ENCODE assay signal across 9 mouse cellular contexts in genomic region chr9:43827593-43827992, GRCm38 (mm10).
A peak's percentile ranks its signal among the peaks of the same experiment; 100 is the strongest.
DNase-seq lines count a peak whose midpoint lies in the region; TF ChIP-seq lines count a peak whose summit lies in the region.
"Had no signal": no experiment of that assay in that cellular context is flagged by ENCODE, and none has a peak within 500 bp of the region (broad histone marks: within the 10 kb centered on the region; RNA-seq: fewer than 3 reads in every experiment).

No protein-coding gene starts in this region.

- no peaks in the 10 kb centered on the region for H3K4me1 ChIP-seq in heart, adult 2 months (ENCODE audit: control insufficient read depth, insufficient read depth, low read length)
- H3K4me1 ChIP-seq in heart, embryonic 10.5 days = peaks cover 12% of the 10 kb centered on the region; the same call in 1 of the 2 replicates

- TF ChIP-seq EP300 in heart, adult 2 months (IDR thresholded peaks at IDR 0.05; ENCODE audit: insufficient read depth, low read depth, low read length) = no peak

- whole genome bisulfite sequencing in heart, adult 2 months = 38% methylated on average over 5 of the region's 5 CpGs
- WGBS in heart, embryonic 10.5 days = 51% methylated on average over 5 of the region's 5 CpGs

- no peak overlapping the region for H3K4me3 ChIP-seq in heart, adult 2 months
- no peak overlapping the region for H3K4me3 ChIP-seq in heart, embryonic 10.5 days
- H3K4me3 ChIP-seq: embryonic facial prominence, embryonic 12.5 days had no signal

- peak; percentile 78 for TF ChIP-seq CTCF in heart, adult 2 months (IDR thresholded peaks at IDR 0.05)

- H3K9me3 ChIP-seq in heart, embryonic 10.5 days = no peaks in the 10 kb centered on the region
- H3K9me3 ChIP-seq: embryonic facial prominence, embryonic 12.5 days had no signal

- peak; percentile 46 to 64 for DNase-seq in heart, adult 2 months
- no peak for DNase-seq in heart, postnatal 25 days (ENCODE audit: low spot score)
- DNase-seq in ES-CJ7 (ENCODE audit: low read depth, low spot score) = peak; percentile 55
- DNase-seq in c-Kit-positive CD71-positive TER-119-positive erythroid progenitor cells, embryonic 14.5 days (ENCODE audit: low spot score) = peak; percentile 29
- DNase-seq in heart, embryonic 10.5 days (ENCODE audit: low spot score) = peak; percentile 80
- DNase-seq in left cerebral cortex, postnatal 4 days = peak; percentile 54
- peak; percentile 68 for DNase-seq in retina, embryonic 14.5 days (ENCODE audit: low spot score)
- DNase-seq in urinary bladder, postnatal 36 days (ENCODE audit: low spot score in 2 of 2) = peak; percentile 54 to 60

- H3K79me2 ChIP-seq in heart, adult 2 months (replicated peaks; ENCODE audit: control insufficient read depth, insufficient read depth, low read length) = no peaks in the 10 kb centered on the region

- intact Hi-C loops in heart, adult 2 months (cut with DNase I) = no loop called here
- intact Hi-C loops in heart, postnatal 25 days (cut with DNase I) = no loop called here
- intact Hi-C loops in left cerebral cortex, postnatal 4 days (cut with DNase I) = no loop called here

- H3K9ac ChIP-seq in heart, adult 2 months (ENCODE audit: low read depth, low read length) = no peak overlapping the region
- H3K9ac ChIP-seq: embryonic facial prominence, embryonic 12.5 days had no signal

- H3K27ac ChIP-seq in heart, adult 2 months = no peak overlapping the region
- no peak overlapping the region for H3K27ac ChIP-seq in heart, embryonic 10.5 days

- H3K27me3 ChIP-seq in heart, adult 2 months (ENCODE audit: control insufficient read depth, insufficient read depth, low read length) = no peaks in the 10 kb centered on the region
- peaks cover 35% of the 10 kb centered on the region for H3K27me3 ChIP-seq in heart, embryonic 10.5 days (ENCODE audit: insufficient read depth, poor library complexity, severe bottlenecking)
- H3K27me3 ChIP-seq: embryonic facial prominence, embryonic 12.5 days had no signal

- TF ChIP-seq POLR2A in heart, adult 2 months (IDR thresholded peaks at IDR 0.05; ENCODE audit: insufficient read depth, low read depth, low read length) = no peak

- no peaks in the 10 kb centered on the region for H3K36me3 ChIP-seq in heart, adult 2 months (ENCODE audit: control insufficient read depth, insufficient read depth, low read length)
- no peaks in the 10 kb centered on the region for H3K36me3 ChIP-seq in heart, embryonic 10.5 days
- H3K36me3 ChIP-seq: embryonic facial prominence, embryonic 12.5 days had no signal
